Mouse (Mus musculus): ENCODE measurements around the gene Btn1a1. TPM values are rescaled to one million over a fixed set of nuclear protein-coding genes. Genes with fewer than 3 reads are reported as not detected.

Gene Btn1a1
- polyA plus RNA-seq, 1 experiment from 2014 or later: 0.10 TPM

GRCm38 (mm10) chr13:23450398-23450797, 15.3 kb downstream of the Btn1a1 start:
- no peaks in the 10 kb centered on the region for H3K9me3 ChIP-seq
- H3K27ac ChIP-seq: peak overlapping the region; percentile 60; the same call in 1 of the 2 replicates
- H3K9ac ChIP-seq: peak overlapping the region; percentile 62
- peak overlapping the region; percentile 53 for H3K4me2 ChIP-seq (replicated peaks)
- H3K27me3 ChIP-seq: no peaks in the 10 kb centered on the region
- no peaks in the 10 kb centered on the region for H3K4me1 ChIP-seq
- ATAC-seq (ENCODE audit: insufficient number of reproducible peaks, insufficient read depth, low FRiP score, low TSS enrichment): no peak
- under 1% methylated on average over 15 of the region's 15 CpGs for WGBS
- no peaks in the 10 kb centered on the region for H3K36me3 ChIP-seq
- peak overlapping the region; percentile 45 for H3K4me3 ChIP-seq

GRCm38 (mm10) chr13:23449235-23450095, 16.2 kb downstream of the Btn1a1 start:
- peak overlapping the region; percentile 55; the same call in 1 of the 2 replicates for H3K27ac ChIP-seq
- no peak for ATAC-seq (ENCODE audit: insufficient number of reproducible peaks, insufficient read depth, low FRiP score, low TSS enrichment)
- under 1% methylated on average over 24 of the region's 24 CpGs for WGBS

GRCm38 (mm10) chr13:23448758-23449157, 16.9 kb downstream of the Btn1a1 start:
- no peak for ATAC-seq (ENCODE audit: insufficient number of reproducible peaks, insufficient read depth, low FRiP score, low TSS enrichment)
- no peaks in the 10 kb centered on the region for H3K27me3 ChIP-seq
- peak overlapping the region; percentile 53 for H3K4me2 ChIP-seq (replicated peaks)
- no peaks in the 10 kb centered on the region for H3K9me3 ChIP-seq
- H3K4me3 ChIP-seq: peak overlapping the region; percentile 45
- H3K36me3 ChIP-seq: no peaks in the 10 kb centered on the region
- WGBS: 38% methylated on average over 3 of the region's 3 CpGs
- H3K27ac ChIP-seq: no peak overlapping the region
- H3K9ac ChIP-seq: no peak overlapping the region
- peaks cover 7% of the 10 kb centered on the region; the same call in 1 of the 2 replicates for H3K4me1 ChIP-seq

More at GRCm38 (mm10) chr13:23449235-23450095, 16.2 kb downstream of the Btn1a1 start:
- Histone ChIP-seq H3K4me2 (replicated peaks) (peak overlapping the region; percentile 53), H3K36me3 (no peaks in the 10 kb centered on the region), H3K4me3 (peak overlapping the region; percentile 45), H3K9ac (peak overlapping the region; percentile 38), H3K27me3 (no peaks in the 10 kb centered on the region), H3K4me1 (peaks cover 3% of the 10 kb centered on the region; the same call in 1 of the 2 replicates), H3K9me3 (no peaks in the 10 kb centered on the region)

- H3K4me3 ChIP-seq: peak overlapping the region; percentile 66
- H3K27ac ChIP-seq: peak overlapping the region; percentile 98
- H3K4me2 ChIP-seq (replicated peaks): peak overlapping the region; percentile 59
- H3K4me1 ChIP-seq: peaks cover 7% of the 10 kb centered on the region; the same call in 1 of the 2 replicates
- peak overlapping the region; percentile 50 for H3K9ac ChIP-seq
- no peaks in the 10 kb centered on the region for H3K9me3 ChIP-seq
- H3K36me3 ChIP-seq: no peaks in the 10 kb centered on the region
- under 1% methylated on average over 16 of the region's 16 CpGs for WGBS
- ATAC-seq (ENCODE audit: insufficient number of reproducible peaks, insufficient read depth, low FRiP score, low TSS enrichment): peak; percentile 64; the same call in 1 of the 2 replicates
- H3K27me3 ChIP-seq: no peaks in the 10 kb centered on the region
These were observed 19.2 kb downstream of the Btn1a1 start for GRCm38 (mm10) chr13:23446498-23446952.

- no peaks in the 10 kb centered on the region for H3K27me3 ChIP-seq
- WGBS: under 1% methylated on average over 55 of the region's 55 CpGs
- peak overlapping the region; percentile 73 for H3K9ac ChIP-seq
- H3K4me2 ChIP-seq (replicated peaks): peak overlapping the region; percentile 59
- H3K27ac ChIP-seq: peak overlapping the region; percentile 98
- peaks cover 7% of the 10 kb centered on the region; the same call in 1 of the 2 replicates for H3K4me1 ChIP-seq
- H3K36me3 ChIP-seq: no peaks in the 10 kb centered on the region
- peak overlapping the region; percentile 66 for H3K4me3 ChIP-seq
- ATAC-seq (ENCODE audit: insufficient number of reproducible peaks, insufficient read depth, low FRiP score, low TSS enrichment): peak; percentile 90
- no peaks in the 10 kb centered on the region for H3K9me3 ChIP-seq
These were observed 20.0 kb downstream of the Btn1a1 start for GRCm38 (mm10) chr13:23445561-23446320.

- peak overlapping the region; percentile 98 for H3K27ac ChIP-seq
- ATAC-seq (ENCODE audit: insufficient number of reproducible peaks, insufficient read depth, low FRiP score, low TSS enrichment): no peak
- H3K27me3 ChIP-seq: no peaks in the 10 kb centered on the region
- H3K4me1 ChIP-seq: peaks cover 7% of the 10 kb centered on the region; the same call in 1 of the 2 replicates
- H3K4me3 ChIP-seq: peak overlapping the region; percentile 66
- no peaks in the 10 kb centered on the region for H3K9me3 ChIP-seq
- 2% methylated on average over 10 of the region's 10 CpGs for WGBS
- peak overlapping the region; percentile 59 for H3K4me2 ChIP-seq (replicated peaks)
- H3K36me3 ChIP-seq: no peaks in the 10 kb centered on the region
- peak overlapping the region; percentile 73 for H3K9ac ChIP-seq
These were observed 20.5 kb downstream of the Btn1a1 start for GRCm38 (mm10) chr13:23445156-23445555.

- no peak for ATAC-seq (ENCODE audit: insufficient number of reproducible peaks, insufficient read depth, low FRiP score, low TSS enrichment)
- Histone ChIP-seq H3K27me3 (no peaks in the 10 kb centered on the region), H3K27ac (no peak overlapping the region), H3K9me3 (no peaks in the 10 kb centered on the region), H3K9ac (no peak overlapping the region), H3K4me1 (peaks cover 7% of the 10 kb centered on the region; the same call in 1 of the 2 replicates), H3K4me3 (no peak overlapping the region), H3K4me2 (replicated peaks) (peak overlapping the region; percentile 59), H3K36me3 (no peaks in the 10 kb centered on the region)
- WGBS: 59% methylated on average over 5 of the region's 5 CpGs
These were observed 21.2 kb downstream of the Btn1a1 start for GRCm38 (mm10) chr13:23444451-23444850.

GRCm38 (mm10) chr13:23439901-23440300, 25.8 kb downstream of the Btn1a1 start:
- Histone ChIP-seq H3K36me3 (no peaks in the 10 kb centered on the region), H3K4me2 (replicated peaks) (no peak overlapping the region), H3K9ac (no peak overlapping the region), H3K27me3 (no peaks in the 10 kb centered on the region), H3K9me3 (no peaks in the 10 kb centered on the region), H3K4me1 (peaks cover 7% of the 10 kb centered on the region; the same call in 1 of the 2 replicates), H3K4me3 (no peak overlapping the region), H3K27ac (no peak overlapping the region)
- WGBS: 63% methylated on average over 10 of the region's 10 CpGs
- ATAC-seq (ENCODE audit: insufficient number of reproducible peaks, insufficient read depth, low FRiP score, low TSS enrichment): no peak

GRCm38 (mm10) chr13:23438521-23438920, 27.2 kb downstream of the Btn1a1 start:
- 0% methylated on average over 7 of the region's 7 CpGs for WGBS
- H3K36me3 ChIP-seq: no peaks in the 10 kb centered on the region
- ATAC-seq (ENCODE audit: insufficient number of reproducible peaks, insufficient read depth, low FRiP score, low TSS enrichment): no peak
- no peaks in the 10 kb centered on the region for H3K9me3 ChIP-seq
- peak overlapping the region; percentile 58 for H3K4me2 ChIP-seq (replicated peaks)
- H3K9ac ChIP-seq: no peak overlapping the region
- H3K27me3 ChIP-seq: no peaks in the 10 kb centered on the region
- 0 out of 2 replicates have a peak, but pooled peaks cover 8% of the 10 kb centered on the region for H3K4me1 ChIP-seq
- H3K27ac ChIP-seq: peak overlapping the region; percentile 36; the same call in 1 of the 2 replicates
- peak overlapping the region; percentile 58 for H3K4me3 ChIP-seq

- Histone ChIP-seq H3K4me2 (replicated peaks) (peak overlapping the region; percentile 58), H3K9ac (peak overlapping the region; percentile 53), H3K36me3 (no peaks in the 10 kb centered on the region), H3K27ac (peak overlapping the region; percentile 79), H3K4me1 (0 out of 2 replicates have a peak, but pooled peaks cover 8% of the 10 kb centered on the region), H3K27me3 (no peaks in the 10 kb centered on the region), H3K9me3 (no peaks in the 10 kb centered on the region), H3K4me3 (peak overlapping the region; percentile 58)
- peak; percentile 74 for ATAC-seq (ENCODE audit: insufficient number of reproducible peaks, insufficient read depth, low FRiP score, low TSS enrichment)
- under 1% methylated on average over 17 of the region's 17 CpGs for WGBS
These were observed 27.8 kb downstream of the Btn1a1 start for GRCm38 (mm10) chr13:23437908-23438307.

Measured in embryonic facial prominence, embryonic 12.5 days (tissue).